Mouse (Mus musculus) left cerebral cortex, adult 9 months (tissue): Measurements from ENCODE around the gene Gprc5c.

ENCODE experiments used
- DNase-seq, 2 experiments: peaks; one replicate each; pipeline ENCODE4 v3.0.0; 2022; ENCODE audit warnings: low spot score in 2 of 2

The Gprc5c gene

DNA sequence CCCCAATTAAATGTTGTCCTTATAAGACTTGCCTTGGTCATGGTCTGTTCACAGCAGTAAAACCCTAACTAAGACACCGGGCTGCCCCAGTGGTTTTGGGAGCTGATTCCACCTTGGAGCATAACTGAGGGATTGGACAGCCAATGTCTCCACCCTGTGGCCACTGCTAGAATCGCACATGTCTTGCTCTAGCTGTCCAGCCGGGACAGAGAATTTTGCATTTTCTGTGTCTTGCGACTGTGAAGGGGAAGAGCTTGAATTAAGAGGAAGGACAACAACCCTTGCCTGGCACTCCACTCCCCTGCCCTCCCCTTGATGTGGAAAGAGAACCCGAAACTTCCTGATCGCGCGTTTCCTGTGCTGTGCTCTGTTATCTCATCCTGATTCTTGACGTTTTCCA, 61.9 kb downstream of the Gprc5c start:
- DNase-seq = peak; percentile 16 to 89

GRCm38 (mm10) chr11:114914978-114915377, 64.0 kb downstream of the Gprc5c start:
- DNase-seq = no peak

- no peak for DNase-seq
Observed at GRCm38 (mm10) chr11:114917120-114917519, 66.2 kb downstream of the Gprc5c start.
